Mouse (Mus musculus): ENCODE results near the gene Sumo1.

DNA sequence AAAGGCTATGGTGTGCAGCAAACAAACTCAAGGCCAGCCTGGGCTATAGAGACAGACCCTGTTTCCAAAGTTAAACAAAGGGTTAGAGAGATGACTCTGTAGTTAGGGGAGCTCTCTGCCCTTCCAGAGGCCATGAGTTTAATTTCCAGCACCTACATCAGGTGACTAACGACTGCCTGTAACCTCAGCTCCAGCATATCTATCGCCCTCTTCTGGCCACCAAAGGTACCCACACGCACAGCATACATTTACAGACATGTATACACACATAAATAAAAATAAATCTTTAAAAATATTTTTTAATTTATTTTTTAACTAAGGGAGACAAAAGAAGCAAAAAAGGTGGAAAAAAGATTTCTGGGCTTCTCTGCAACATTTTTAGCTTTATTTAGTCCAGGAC, 59.7 kb downstream of the Sumo1 start:
- TF ChIP-seq HCFC1 (IDR thresholded peaks at IDR 0.05; ENCODE audit: borderline replicate concordance, insufficient read depth, low read length) (no peak), ZC3H11A (IDR thresholded peaks at IDR 0.05; ENCODE audit: borderline replicate concordance, low read depth, low read length) (no peak)
